Mouse (Mus musculus) liver, embryonic 14.5 days (tissue): ENCODE results near the gene Cux2. TPM values are rescaled to one million over a fixed set of nuclear protein-coding genes. Genes with fewer than 3 reads are reported as not detected.

Experiments
- ATAC-seq: fragments of 200-750 bp; cut with Nextera tagmentation; 2 replicates; pipeline ENCODE4 v1.8.0; 2017; ENCODE audit warnings: moderate number of reproducible peaks, mild to moderate bottlenecking, moderate library complexity; ENCODE audit not compliant: insufficient read depth
- DNase-seq, 3 experiments: peaks; one replicate each; pipeline ENCODE4 v3.0.0-alpha.2; 2012 to 2013; ENCODE audit warnings: low read depth in 3 of 3, low spot score in 3 of 3
- H3K27ac ChIP-seq: fragments of 300-500 bp; sonication (generic); 2 replicates; pipeline ENCODE4 v1.5.1; 2014; ENCODE audit warnings: moderate library complexity, mild to moderate bottlenecking, control low read depth, inconsistent platforms
- H3K27me3 ChIP-seq: fragments of 300-500 bp; sonication (generic); 2 replicates; pipeline ENCODE4 v1.6.1; 2014; ENCODE audit warnings: mild to moderate bottlenecking, low read length, moderate library complexity; ENCODE audit not compliant: control insufficient read depth, insufficient read depth
- H3K36me3 ChIP-seq: fragments of 300-500 bp; sonication (generic); replicated peaks from 2 replicates; pipeline ENCODE4 v1.6.1; 2014; ENCODE audit warnings: low read depth; ENCODE audit not compliant: control insufficient read depth, insufficient read depth
- H3K4me1 ChIP-seq, 2 experiments: fragments of 200-500 bp in 1 of 2; fragments of 300-500 bp in 1 of 2; sonication (generic) in 1 of 2; replicated peaks; 2 replicates each; pipeline ENCODE4 v1.6.1; 2012 to 2014; ENCODE audit warnings: antibody characterized with exemption in 1 of 2, inconsistent platforms in 1 of 2, low read length in 1 of 2; ENCODE audit not compliant: control insufficient read depth in 2 of 2, insufficient read depth in 2 of 2
- H3K4me2 ChIP-seq: fragments of 300-500 bp; sonication (generic); 2 replicates; pipeline ENCODE4 v1.6.1; 2014; ENCODE audit warnings: low read depth, mild to moderate bottlenecking, control low read depth, moderate library complexity
- H3K4me3 ChIP-seq, 2 experiments: fragments of 200-500 bp in 1 of 2; fragments of 300-500 bp in 1 of 2; sonication (generic) in 1 of 2; 2 replicates each; pipeline ENCODE4 v1.5.1; 2012 to 2014; ENCODE audit warnings: low read depth in 2 of 2, low read length in 2 of 2, mild to moderate bottlenecking in 2 of 2, control low read depth in 1 of 2, inconsistent platforms in 1 of 2, moderate library complexity in 1 of 2; ENCODE audit not compliant: insufficient read depth in 1 of 2
- H3K9ac ChIP-seq: fragments of 300-500 bp; sonication (generic); replicated peaks from 2 replicates; pipeline ENCODE4 v1.6.1; 2014; ENCODE audit warnings: mild to moderate bottlenecking, control low read depth, moderate library complexity
- H3K9me3 ChIP-seq: fragments of 300-500 bp; sonication (generic); 2 replicates; pipeline ENCODE4 v1.6.1; 2016; ENCODE audit warnings: low read length, mixed read lengths; ENCODE audit not compliant: control insufficient read depth
- CTCF ChIP-seq: IDR thresholded peaks from 2 replicates; pipeline ENCODE4 v1.5.1; 2016; ENCODE audit warnings: antibody characterized with exemption, low read depth, control low read depth
- EP300 ChIP-seq: IDR thresholded peaks from 2 replicates; pipeline ENCODE4 v1.6.1; 2016; ENCODE audit warnings: antibody characterized with exemption, low read depth
- WGBS: fragments of 180-500 bp; shearing (Covaris S2); extraction: QIAGEN DNeasy Blood & Tissue Kit; methylation state at CpG from one replicate; pipeline ENCODE4 v1.1.7; 2014; ENCODE audit not compliant: insufficient replicate concordance; 5-methylcytosine and 5-hydroxymethylcytosine counted together
- polyA plus RNA-seq, 2 experiments: library from polyadenylated mRNA; depleted of rRNA in 1 of 2; stranded (reverse) in 1 of 2; unstranded in 1 of 2; fragments of >200 nt; fragmentation: Nextera tagmentation in 1 of 2; extraction: Ambion mirVana in 1 of 2; gene quantifications; 2 replicates each; pipeline versions ENCODE4 v1.2.1 to v1.2.3; 2012 to 2014

Cux2 gene
- polyA plus RNA-seq, 2 experiments: 1.0 to 1.4 TPM

DNA sequence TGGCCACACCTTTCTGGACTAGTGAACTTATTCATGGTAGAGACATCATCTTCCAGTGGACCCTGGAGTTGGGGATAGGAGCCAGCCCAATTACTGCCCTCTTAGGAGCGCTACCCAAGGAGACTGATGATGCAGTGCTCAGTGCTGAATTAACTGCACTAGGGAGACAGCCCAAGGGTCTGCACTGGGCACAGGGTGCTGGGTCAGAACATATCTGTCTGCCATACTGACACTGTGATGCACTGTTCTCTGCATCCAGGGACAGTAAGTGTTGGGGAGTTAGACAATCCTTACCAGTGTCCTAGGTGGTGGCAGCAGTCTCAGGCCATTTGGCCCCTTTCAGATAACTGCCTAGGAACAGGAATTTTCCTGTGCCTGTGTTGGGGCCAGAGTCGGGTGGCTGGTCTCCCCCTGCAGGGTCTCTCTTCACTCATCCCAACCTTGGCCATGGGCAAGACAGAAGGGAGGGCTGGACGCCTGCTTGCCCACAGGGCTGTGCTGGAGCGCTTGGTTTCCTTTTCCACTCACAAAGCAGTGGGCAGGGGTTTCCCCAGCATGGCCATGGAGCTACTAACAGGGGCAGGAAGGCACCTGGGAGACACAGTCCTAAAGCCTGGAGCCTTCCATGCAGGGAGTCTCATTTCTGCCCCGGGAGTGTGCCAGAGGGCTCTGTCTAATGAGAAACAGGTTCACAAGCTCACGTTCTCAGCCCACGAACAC, 227.0 kb downstream of the Cux2 start:
- ATAC-seq (no peak), DNase-seq (no peak)
- H3K4me3 ChIP-seq: no peak overlapping the region
- no peaks in the 10 kb centered on the region for H3K27me3 ChIP-seq
- H3K4me2 ChIP-seq: no peak overlapping the region
- peaks cover 24% of the 10 kb centered on the region for H3K36me3 ChIP-seq
- H3K4me1 ChIP-seq: peaks cover 0 to 4% of the 10 kb centered on the region in 2 experiments; a peak in 1 of 4 replicates
- WGBS: 75% methylated on average over 7 of the region's 7 CpGs
- no peak for TF ChIP-seq EP300
- TF ChIP-seq CTCF: no peak
- no peak overlapping the region for H3K27ac ChIP-seq
- H3K9me3 ChIP-seq: no peaks in the 10 kb centered on the region
- no peak overlapping the region for H3K9ac ChIP-seq

DNA sequence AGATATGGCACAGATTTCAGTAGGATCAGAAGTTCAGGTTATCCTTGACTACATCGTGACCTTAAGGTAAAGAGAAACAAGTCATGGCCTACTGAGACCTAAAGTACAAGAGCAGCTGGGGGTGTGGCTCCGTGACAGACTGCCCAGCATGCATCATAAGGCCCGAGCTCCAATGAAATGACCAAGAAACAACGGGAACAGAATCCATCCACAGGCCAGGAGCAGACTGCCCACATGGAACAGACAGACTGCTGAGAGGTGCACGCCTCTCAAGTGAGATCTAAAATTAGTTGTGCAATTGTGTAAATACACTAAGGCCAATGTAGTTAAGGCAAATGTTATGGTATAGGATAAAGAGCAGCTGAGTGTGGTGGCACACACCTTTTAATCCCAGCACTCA, 228.3 kb downstream of the Cux2 start:
- TF ChIP-seq EP300: no peak
- TF ChIP-seq CTCF: no peak
- ATAC-seq (no peak), DNase-seq (no peak)
- H3K9ac ChIP-seq: no peak overlapping the region
- H3K27ac ChIP-seq: no peak overlapping the region
- H3K9me3 ChIP-seq: no peaks in the 10 kb centered on the region
- WGBS: 70% methylated on average over 5 of the region's 5 CpGs
- H3K4me3 ChIP-seq: no peak overlapping the region
- no peaks in the 10 kb centered on the region for H3K27me3 ChIP-seq
- H3K4me2 ChIP-seq: no peak overlapping the region
- H3K4me1 ChIP-seq: peaks cover 0 to 4% of the 10 kb centered on the region in 2 experiments; a peak in 1 of 4 replicates
- peaks cover 32% of the 10 kb centered on the region for H3K36me3 ChIP-seq

DNA sequence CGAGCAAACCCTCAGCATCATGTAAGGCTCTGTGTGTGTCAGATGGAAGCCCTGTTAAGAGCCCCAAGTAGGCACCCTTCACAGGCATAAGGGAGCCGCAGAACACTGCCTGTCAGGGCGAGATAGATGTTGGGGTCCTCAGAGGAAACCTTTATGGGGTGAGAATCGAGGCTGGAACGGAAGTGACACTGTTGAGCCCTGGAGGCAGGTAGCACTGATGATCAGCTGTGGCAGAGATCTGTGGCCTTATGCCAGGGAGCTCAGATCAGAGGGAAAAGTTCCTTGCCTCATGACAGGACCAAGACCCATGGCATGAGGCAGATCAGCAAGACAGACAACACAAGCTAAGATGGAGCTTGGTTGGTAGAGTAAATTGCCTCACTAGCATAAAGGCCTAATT, 228.8 kb downstream of the Cux2 start:
- TF ChIP-seq EP300: no peak
- no peak overlapping the region for H3K4me2 ChIP-seq
- no peaks in the 10 kb centered on the region for H3K27me3 ChIP-seq
- no peak overlapping the region for H3K9ac ChIP-seq
- peaks cover 0 to 4% of the 10 kb centered on the region in 2 experiments; a peak in 1 of 4 replicates for H3K4me1 ChIP-seq
- peaks cover 35% of the 10 kb centered on the region for H3K36me3 ChIP-seq
- 70% methylated on average over 5 of the region's 5 CpGs for WGBS
- ATAC-seq (no peak), DNase-seq (no peak)
- no peak overlapping the region for H3K4me3 ChIP-seq
- H3K27ac ChIP-seq: no peak overlapping the region
- no peaks in the 10 kb centered on the region for H3K9me3 ChIP-seq

DNA sequence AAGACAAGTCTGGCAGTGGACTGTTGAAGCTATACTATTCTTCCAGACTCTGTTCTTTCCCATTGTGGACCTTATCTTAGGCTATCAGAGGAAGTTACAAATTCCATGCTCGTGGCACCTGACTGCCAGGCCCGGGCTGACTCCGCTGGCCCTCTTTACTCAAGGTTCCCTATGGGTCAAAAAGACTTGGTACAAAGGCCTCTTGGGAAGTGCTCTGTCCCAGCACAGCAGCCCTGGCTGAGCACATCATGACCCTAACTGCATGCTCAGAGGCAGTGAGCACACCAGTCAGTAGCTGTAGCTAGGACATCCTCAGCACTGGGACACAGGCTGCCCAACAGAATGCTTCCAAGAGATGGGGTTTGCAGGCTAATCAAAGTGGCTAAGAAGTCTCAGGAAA, 229.2 kb downstream of the Cux2 start:
- Histone ChIP-seq H3K4me1 (peaks cover 0 to 4% of the 10 kb centered on the region in 2 experiments; a peak in 1 of 4 replicates), H3K4me3 (no peak overlapping the region), H3K9ac (no peak overlapping the region), H3K36me3 (peaks cover 35% of the 10 kb centered on the region), H3K27ac (no peak overlapping the region), H3K4me2 (no peak overlapping the region), H3K9me3 (no peaks in the 10 kb centered on the region), H3K27me3 (no peaks in the 10 kb centered on the region)
- ATAC-seq (no peak), DNase-seq (no peak)
- WGBS: 59% methylated on average over 3 of the region's 3 CpGs
- TF ChIP-seq EP300: no peak
- no peak for TF ChIP-seq CTCF

DNA sequence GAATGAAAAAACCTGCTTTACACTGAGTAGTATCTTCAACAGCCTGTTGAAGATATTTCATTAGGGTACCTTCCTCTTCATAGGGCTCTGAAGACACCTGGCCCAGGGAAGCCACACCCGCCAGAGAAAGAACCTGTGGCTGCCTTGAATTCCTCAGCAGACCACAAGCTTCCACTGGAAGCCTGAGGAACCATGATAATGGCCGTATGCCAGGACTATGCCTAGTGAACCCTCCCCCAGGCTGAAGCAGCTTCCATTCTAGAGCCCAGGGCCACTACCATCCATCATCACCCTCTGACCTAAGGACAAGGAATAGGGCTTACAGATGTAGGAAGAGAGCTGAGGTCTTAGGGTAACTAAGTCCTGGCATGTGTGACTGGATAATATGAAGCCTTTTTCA, 229.7 kb downstream of the Cux2 start:
- WGBS: 53% methylated on average over 2 of the region's 2 CpGs
- H3K4me2 ChIP-seq: no peak overlapping the region
- no peak overlapping the region for H3K4me3 ChIP-seq
- no peaks in the 10 kb centered on the region for H3K27me3 ChIP-seq
- H3K4me1 ChIP-seq: peaks cover 0 to 4% of the 10 kb centered on the region in 2 experiments; a peak in 1 of 4 replicates
- no peak overlapping the region for H3K9ac ChIP-seq
- ATAC-seq: no peak
- no peak for DNase-seq
- no peak for TF ChIP-seq CTCF
- TF ChIP-seq EP300: no peak
- no peak overlapping the region for H3K27ac ChIP-seq
- H3K9me3 ChIP-seq: no peaks in the 10 kb centered on the region
- H3K36me3 ChIP-seq: peaks cover 36% of the 10 kb centered on the region
